Mouse (Mus musculus): ENCODE results near the gene B4gat1. TPM values are rescaled to one million over a fixed set of nuclear protein-coding genes. Genes with fewer than 3 reads are reported as not detected.

B4gat1 gene
- polyA plus RNA-seq, 1 experiment from 2014 or later: 45.1 TPM

DNA sequence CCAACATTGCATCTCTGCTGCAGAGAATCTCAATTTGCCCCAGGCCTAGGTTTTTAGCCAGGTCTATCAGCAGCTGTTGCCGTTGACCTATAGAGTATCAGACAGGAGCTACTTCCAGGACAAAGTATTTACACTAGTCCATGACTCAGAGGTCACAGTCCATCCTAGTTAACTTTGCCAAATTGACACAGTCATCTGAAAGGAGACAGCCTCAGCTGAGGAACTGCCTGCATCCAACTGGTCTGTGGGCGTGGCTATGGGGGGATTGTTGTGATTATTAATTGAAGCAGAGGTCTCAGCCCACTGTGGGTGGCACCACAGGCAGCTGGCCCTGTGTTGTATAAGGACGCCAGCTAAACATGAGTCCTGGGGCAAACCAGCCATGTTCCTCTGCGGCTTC is 33.7 kb upstream of the B4gat1 start:
- Histone ChIP-seq H3K4me1 (peaks cover 7% of the 10 kb centered on the region), H3K27ac (no peak overlapping the region), H3K4me2 (no peak overlapping the region), H3K36me3 (no peaks in the 10 kb centered on the region), H3K9me3 (no peaks in the 10 kb centered on the region), H3K27me3 (no peaks in the 10 kb centered on the region), H3K4me3 (no peak overlapping the region), H3K9ac (no peak overlapping the region)
- WGBS: 68% methylated on average over 4 of the region's 4 CpGs
- ATAC-seq (ENCODE audit: insufficient number of reproducible peaks, low FRiP score, low TSS enrichment, low read depth): no peak

DNA sequence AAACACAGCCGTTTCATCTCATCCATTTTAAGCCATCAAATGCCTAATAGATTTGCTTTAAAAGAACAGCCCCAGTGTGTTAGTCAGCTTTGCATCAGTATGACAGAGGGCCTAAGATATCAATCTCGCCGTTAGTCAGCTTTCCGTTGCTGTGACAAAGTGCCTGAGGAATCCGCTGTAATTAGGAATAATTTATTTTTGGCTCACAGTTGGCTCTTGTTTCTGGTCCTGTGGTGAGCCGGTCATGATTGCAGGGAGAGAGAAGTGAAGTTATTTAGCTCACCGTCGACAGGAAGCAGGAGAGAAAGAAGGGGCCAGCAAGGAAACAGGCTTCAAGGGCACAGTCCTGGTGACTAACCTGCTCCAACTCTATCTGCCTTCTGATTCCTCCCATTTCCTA is 25.5 kb upstream of the B4gat1 start:
- no peak for ATAC-seq (ENCODE audit: insufficient number of reproducible peaks, low FRiP score, low TSS enrichment, low read depth)
- Histone ChIP-seq H3K9me3 (no peaks in the 10 kb centered on the region), H3K4me1 (peaks cover 10% of the 10 kb centered on the region; the same call in 1 of the 2 replicates), H3K27me3 (no peaks in the 10 kb centered on the region), H3K9ac (no peak overlapping the region), H3K27ac (no peak overlapping the region), H3K4me2 (no peak overlapping the region), H3K36me3 (no peaks in the 10 kb centered on the region), H3K4me3 (no peak overlapping the region)
- 56% methylated on average over 8 of the region's 8 CpGs for WGBS

DNA sequence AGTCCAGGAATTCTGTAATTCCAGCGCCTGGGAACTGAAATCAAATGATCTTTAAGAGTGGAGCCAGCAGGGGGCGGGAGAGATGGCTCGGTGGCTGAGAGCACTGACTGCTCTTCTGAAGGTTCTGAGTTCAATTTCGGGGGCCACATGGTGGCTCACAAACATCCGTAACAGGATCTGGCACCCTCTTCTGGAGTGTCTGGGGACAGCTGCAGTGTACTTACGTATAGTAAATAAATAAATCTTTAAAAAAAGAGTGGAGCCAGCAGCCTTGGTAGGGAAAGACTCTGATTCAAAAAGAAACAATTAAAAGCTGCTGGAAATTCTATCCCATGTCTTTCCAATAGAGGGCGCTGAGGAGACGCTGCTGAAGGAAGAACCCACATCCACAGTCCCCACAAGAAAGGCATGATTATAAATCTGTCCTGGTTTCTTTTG is 23.6 kb upstream of the B4gat1 start:
- Histone ChIP-seq H3K4me3 (no peak overlapping the region), H3K27ac (no peak overlapping the region), H3K36me3 (no peaks in the 10 kb centered on the region), H3K9me3 (no peaks in the 10 kb centered on the region), H3K9ac (no peak overlapping the region), H3K4me2 (no peak overlapping the region), H3K27me3 (no peaks in the 10 kb centered on the region), H3K4me1 (peaks cover 10% of the 10 kb centered on the region; the same call in 1 of the 2 replicates)
- WGBS: 16% methylated on average over 8 of the region's 8 CpGs
- ATAC-seq (ENCODE audit: insufficient number of reproducible peaks, low FRiP score, low TSS enrichment, low read depth): no peak

DNA sequence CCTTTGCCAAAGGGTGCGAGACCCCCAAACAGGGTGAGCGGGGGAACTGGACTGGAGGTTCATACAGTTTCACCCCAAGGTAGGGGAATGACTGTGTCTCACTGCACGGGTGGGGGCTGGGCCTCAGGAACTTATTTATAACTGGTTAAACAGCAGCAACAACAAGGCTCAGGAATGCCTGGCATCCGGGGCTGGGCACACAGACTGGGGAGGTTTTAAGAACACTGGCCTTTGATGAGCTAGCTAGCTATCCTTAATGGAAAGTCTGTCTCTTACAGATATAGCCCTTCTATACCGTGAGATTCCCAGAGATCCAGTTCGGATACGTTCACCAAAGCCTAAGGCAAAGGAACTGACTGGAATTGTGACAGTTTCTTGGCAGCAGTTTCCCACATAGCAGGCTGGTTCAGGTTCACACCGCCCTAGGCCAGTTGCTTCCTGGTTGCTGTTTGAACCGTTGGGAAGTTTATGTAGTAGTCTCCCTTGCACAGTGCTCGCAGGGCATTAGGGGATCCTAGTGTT is 22.3 kb upstream of the B4gat1 start:
- Histone ChIP-seq H3K9me3 (no peaks in the 10 kb centered on the region), H3K4me1 (peaks cover 10% of the 10 kb centered on the region; the same call in 1 of the 2 replicates), H3K4me2 (no peak overlapping the region), H3K27me3 (no peaks in the 10 kb centered on the region), H3K9ac (no peak overlapping the region), H3K4me3 (no peak overlapping the region), H3K36me3 (no peaks in the 10 kb centered on the region), H3K27ac (peak overlapping the region; percentile 58; the same call in 1 of the 2 replicates)
- peak; percentile 63; the same call in 1 of the 2 replicates for ATAC-seq (ENCODE audit: insufficient number of reproducible peaks, low FRiP score, low TSS enrichment, low read depth)
- 27% methylated on average over 10 of the region's 10 CpGs for WGBS

DNA sequence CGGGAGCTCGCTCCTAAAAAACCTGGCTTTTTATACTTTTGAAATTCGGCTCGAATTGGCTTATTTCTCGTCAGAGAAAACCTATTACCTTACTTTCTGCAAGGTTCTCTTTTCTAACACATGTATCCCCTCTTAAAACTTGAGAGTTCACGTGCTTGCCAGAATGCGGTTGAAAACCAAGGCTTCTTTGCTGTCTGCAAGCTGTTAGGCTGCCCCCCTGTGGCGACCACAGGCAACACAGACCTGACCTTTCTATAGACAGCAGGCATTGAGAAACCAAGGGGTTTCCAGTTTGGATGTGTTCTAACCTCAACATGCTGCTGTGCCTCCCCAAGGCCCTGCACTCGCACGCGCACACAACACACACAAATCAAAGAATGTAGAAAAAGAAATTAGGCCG is 21.8 kb upstream of the B4gat1 start:
- ATAC-seq (ENCODE audit: insufficient number of reproducible peaks, low FRiP score, low TSS enrichment, low read depth): no peak
- H3K9ac ChIP-seq: no peak overlapping the region
- H3K4me2 ChIP-seq: no peak overlapping the region
- peak overlapping the region; percentile 58; the same call in 1 of the 2 replicates for H3K27ac ChIP-seq
- H3K4me1 ChIP-seq: peaks cover 10% of the 10 kb centered on the region; the same call in 1 of the 2 replicates
- H3K27me3 ChIP-seq: no peaks in the 10 kb centered on the region
- no peak overlapping the region for H3K4me3 ChIP-seq
- WGBS: 17% methylated on average over 12 of the region's 12 CpGs
- no peaks in the 10 kb centered on the region for H3K9me3 ChIP-seq
- H3K36me3 ChIP-seq: no peaks in the 10 kb centered on the region

DNA sequence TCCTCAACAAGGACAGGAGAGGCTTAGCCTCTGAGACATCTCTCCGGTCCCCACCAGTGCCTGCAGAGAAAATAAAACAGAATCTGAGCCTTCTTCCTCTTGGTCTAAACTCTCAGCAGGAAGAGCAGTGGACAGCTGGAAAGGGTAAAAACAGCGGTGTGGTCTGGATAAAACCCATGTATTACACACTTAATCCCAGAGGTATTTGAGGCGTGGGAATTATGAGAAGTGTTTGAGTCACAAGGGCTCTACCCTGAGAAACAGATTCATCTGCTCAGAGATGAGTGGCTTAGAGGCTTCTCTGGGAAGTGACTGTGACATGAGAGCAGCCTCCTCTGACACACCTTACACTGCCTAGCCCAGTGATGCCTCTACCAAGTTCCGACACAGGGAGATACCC is 21.0 kb upstream of the B4gat1 start:
- Histone ChIP-seq H3K27me3 (no peaks in the 10 kb centered on the region), H3K36me3 (no peaks in the 10 kb centered on the region), H3K9ac (no peak overlapping the region), H3K4me3 (no peak overlapping the region), H3K4me1 (peaks cover 10% of the 10 kb centered on the region; the same call in 1 of the 2 replicates), H3K9me3 (no peaks in the 10 kb centered on the region), H3K4me2 (no peak overlapping the region), H3K27ac (no peak overlapping the region; the same call in 1 of the 2 replicates)
- ATAC-seq (ENCODE audit: insufficient number of reproducible peaks, low FRiP score, low TSS enrichment, low read depth): no peak
- 75% methylated on average over 4 of the region's 4 CpGs for WGBS

DNA sequence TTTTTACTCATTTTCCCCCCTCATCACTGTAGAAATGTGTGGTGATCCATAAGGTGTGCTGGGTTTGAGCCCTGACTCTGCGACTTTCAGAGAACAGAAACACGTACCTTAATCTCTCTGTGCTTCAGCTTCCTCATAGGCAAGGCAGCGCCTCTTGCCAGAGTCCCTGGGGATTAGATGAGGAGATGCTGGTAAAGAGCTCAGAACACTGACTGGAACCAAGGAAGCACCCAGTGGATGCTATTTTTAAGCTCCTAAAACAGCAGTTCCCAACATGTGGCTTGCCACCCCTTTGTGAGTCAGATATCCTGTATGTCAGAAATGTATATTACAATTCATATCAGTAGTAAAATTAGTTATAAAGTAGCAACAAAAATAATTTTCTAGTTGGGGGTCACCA is 20.4 kb upstream of the B4gat1 start:
- no peak overlapping the region for H3K9ac ChIP-seq
- no peak for ATAC-seq (ENCODE audit: insufficient number of reproducible peaks, low FRiP score, low TSS enrichment, low read depth)
- H3K36me3 ChIP-seq: no peaks in the 10 kb centered on the region
- H3K4me2 ChIP-seq: no peak overlapping the region
- H3K9me3 ChIP-seq: no peaks in the 10 kb centered on the region
- H3K4me1 ChIP-seq: peaks cover 11% of the 10 kb centered on the region; the same call in 1 of the 2 replicates
- peak overlapping the region; percentile 22 for H3K27ac ChIP-seq
- H3K27me3 ChIP-seq: no peaks in the 10 kb centered on the region
- no peak overlapping the region for H3K4me3 ChIP-seq
- WGBS: 82% methylated on average over 3 of the region's 3 CpGs

DNA sequence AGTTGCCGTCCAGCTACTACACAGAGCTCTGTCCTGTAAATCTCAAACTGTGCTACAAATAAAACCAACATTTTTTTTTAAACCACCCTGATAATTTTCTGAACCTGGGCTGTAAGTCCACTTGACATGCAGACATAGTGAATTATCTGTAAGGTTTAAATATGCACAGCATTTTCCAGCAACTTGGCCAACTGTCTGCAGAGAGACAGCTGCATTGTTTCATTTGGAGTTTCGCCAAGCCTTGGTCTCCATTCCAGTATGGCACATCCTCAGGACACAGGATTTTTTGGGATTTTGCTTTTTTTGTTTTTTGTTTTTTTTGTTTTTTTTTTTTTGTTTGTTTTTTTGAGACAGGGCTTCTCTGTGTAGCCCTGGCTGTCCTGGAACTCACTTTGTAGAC is 17.2 kb upstream of the B4gat1 start:
- Histone ChIP-seq H3K27me3 (no peaks in the 10 kb centered on the region), H3K9ac (no peak overlapping the region), H3K27ac (no peak overlapping the region), H3K4me1 (peaks cover 14% of the 10 kb centered on the region; the same call in 1 of the 2 replicates), H3K9me3 (no peaks in the 10 kb centered on the region), H3K36me3 (no peaks in the 10 kb centered on the region), H3K4me2 (no peak overlapping the region), H3K4me3 (no peak overlapping the region)
- WGBS: 83% methylated on average over 2 of the region's 2 CpGs
- ATAC-seq (ENCODE audit: insufficient number of reproducible peaks, low FRiP score, low TSS enrichment, low read depth): no peak

DNA sequence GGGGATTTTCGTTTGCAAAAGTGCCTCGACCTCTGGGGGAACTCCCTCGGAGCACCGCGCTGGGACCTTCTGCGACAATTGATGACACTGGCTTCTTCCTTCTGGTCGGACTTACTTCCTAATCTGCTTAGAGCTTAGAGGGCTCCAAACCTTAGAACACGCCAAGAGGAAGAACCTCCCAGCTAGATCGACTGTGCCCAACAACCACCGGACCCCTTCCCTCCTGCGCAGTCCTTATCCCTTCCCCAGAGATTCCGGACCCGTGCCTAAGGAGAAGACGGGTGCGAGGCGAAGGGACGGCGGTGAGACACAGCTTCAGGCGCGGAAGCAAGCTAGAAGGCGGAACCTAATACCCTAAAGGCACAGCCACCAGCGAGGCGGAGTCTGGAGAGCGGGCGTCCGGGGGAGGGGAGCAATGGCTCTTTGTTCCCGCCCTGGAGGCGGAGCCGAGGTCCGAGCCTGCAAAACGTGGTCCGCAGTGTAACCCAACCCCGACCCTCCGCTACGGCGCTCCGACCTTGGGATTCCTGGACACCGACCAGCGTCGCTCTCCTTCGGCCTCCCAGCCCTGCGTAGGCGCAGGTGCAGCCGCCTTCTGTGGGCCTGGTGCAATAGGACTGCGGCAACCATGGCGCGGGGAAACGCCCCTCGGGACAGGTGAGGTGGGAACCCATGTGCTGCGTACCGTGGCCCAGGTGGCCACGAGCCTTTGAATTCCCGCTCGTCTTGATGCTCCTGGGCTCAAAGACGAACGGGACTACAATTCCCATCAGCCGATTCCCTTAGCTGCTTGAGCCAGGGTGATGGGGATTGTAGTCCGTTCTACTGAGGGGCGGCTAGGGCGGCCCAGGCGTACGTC is 14.8 kb upstream of the B4gat1 start, which contains the start of gene Slc29a2:
Slc29a2 (plus strand) TSS at position 240 of the 859 bp plus-strand sequence.
- Histone ChIP-seq H3K9ac (peak within 1 kb of the TSS; percentile 65), H3K4me3 (peak within 1 kb of the TSS; percentile 70), H3K9me3 (no peaks in the 10 kb centered on the region), H3K4me2 (peak within 1 kb of the TSS; percentile 95), H3K36me3 (peaks cover 10% of the 10 kb centered on the region), H3K27ac (peak within 1 kb of the TSS; percentile 80), H3K4me1 (peaks cover 9% of the 10 kb centered on the region; the same call in 1 of the 2 replicates), H3K27me3 (no peaks in the 10 kb centered on the region)
- under 1% methylated on average over 62 of the region's 62 CpGs for WGBS
- peak; percentile 93 for ATAC-seq (ENCODE audit: insufficient number of reproducible peaks, low FRiP score, low TSS enrichment, low read depth)

DNA sequence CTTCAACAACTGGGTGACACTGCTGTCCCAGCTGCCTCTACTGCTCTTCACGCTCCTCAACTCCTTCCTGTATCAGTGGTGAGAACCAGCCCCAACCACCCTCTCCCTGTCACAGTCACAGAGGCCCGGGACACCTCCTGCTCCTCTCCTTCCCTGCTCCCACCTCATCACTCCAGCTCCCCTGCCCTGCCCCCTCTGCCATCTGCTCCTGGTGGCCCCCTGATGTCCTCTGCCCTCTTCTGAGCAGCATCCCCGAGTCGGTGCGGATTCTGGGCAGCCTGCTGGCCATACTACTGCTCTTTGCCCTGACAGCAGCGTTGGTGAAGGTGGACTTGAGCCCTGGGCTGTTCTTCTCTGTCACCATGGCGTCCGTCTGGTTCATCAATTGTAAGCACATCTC is 12.5 kb upstream of the B4gat1 start:
- no peak overlapping the region for H3K9ac ChIP-seq
- no peak overlapping the region for H3K4me3 ChIP-seq
- H3K27me3 ChIP-seq: no peaks in the 10 kb centered on the region
- 92% methylated on average over 8 of the region's 8 CpGs for WGBS
- H3K4me2 ChIP-seq: no peak overlapping the region
- no peak overlapping the region for H3K27ac ChIP-seq
- ATAC-seq (ENCODE audit: insufficient number of reproducible peaks, low FRiP score, low TSS enrichment, low read depth): no peak
- H3K36me3 ChIP-seq: peaks cover 31% of the 10 kb centered on the region
- no peaks in the 10 kb centered on the region for H3K9me3 ChIP-seq
- peaks cover 9% of the 10 kb centered on the region; the same call in 1 of the 2 replicates for H3K4me1 ChIP-seq

DNA sequence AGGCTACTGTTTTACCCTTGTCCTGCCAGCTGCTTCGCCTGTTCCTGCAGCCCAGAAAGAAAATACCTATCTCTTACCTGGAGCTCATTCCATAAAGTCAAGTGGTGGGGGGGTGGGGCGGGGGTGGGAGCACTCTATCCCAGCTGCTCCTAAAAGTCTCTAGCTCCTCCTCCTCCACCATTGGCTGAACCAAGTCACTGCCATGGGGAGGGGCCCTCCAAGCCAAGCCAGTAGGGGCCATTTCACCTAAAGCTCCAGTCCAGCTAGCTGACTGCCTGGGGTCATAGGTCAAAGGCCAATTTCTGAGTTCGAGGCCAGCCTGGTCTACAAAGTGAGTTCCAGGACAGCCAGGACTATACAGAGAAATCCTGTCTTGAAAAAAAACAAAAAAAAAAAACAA is 5.9 kb upstream of the B4gat1 start:
- Histone ChIP-seq H3K4me3 (no peak overlapping the region), H3K36me3 (peaks cover 37% of the 10 kb centered on the region), H3K9me3 (no peaks in the 10 kb centered on the region), H3K4me2 (no peak overlapping the region), H3K27ac (no peak overlapping the region), H3K4me1 (peaks cover 4% of the 10 kb centered on the region; the same call in 1 of the 2 replicates), H3K9ac (no peak overlapping the region), H3K27me3 (no peaks in the 10 kb centered on the region)
- 63% methylated on average over 3 of the region's 3 CpGs for WGBS
- ATAC-seq (ENCODE audit: insufficient number of reproducible peaks, low FRiP score, low TSS enrichment, low read depth): no peak

DNA sequence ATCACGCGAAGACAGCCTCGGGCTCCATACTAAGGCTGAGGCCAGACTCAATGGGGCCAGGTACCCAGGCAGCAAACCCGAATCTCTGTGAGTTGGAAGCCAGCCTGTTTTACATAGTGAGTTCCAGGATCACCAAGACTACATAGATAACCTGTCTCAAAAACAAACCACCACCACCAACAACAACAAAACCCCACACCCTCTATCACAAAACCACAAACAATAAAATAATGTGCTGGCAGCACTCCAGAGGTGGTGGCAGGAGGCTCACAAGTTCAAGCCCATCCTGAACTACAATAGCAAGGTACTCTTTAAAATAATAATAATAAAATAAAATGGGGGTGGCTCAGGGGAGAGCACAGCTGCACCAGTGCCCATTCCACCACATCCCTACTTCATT is 2.0 kb upstream of the B4gat1 start:
- no peak overlapping the region for H3K27ac ChIP-seq
- 77% methylated on average over 4 of the region's 4 CpGs for WGBS
- H3K4me1 ChIP-seq: peaks cover 28% of the 10 kb centered on the region
- H3K4me3 ChIP-seq: no peak overlapping the region
- H3K27me3 ChIP-seq: no peaks in the 10 kb centered on the region
- no peak overlapping the region for H3K9ac ChIP-seq
- H3K36me3 ChIP-seq: peaks cover 4% of the 10 kb centered on the region
- no peak for ATAC-seq (ENCODE audit: insufficient number of reproducible peaks, low FRiP score, low TSS enrichment, low read depth)
- H3K9me3 ChIP-seq: no peaks in the 10 kb centered on the region
- H3K4me2 ChIP-seq: no peak overlapping the region
